ENCODE assay signal across 16 mouse cellular contexts in the genomic region with DNA sequence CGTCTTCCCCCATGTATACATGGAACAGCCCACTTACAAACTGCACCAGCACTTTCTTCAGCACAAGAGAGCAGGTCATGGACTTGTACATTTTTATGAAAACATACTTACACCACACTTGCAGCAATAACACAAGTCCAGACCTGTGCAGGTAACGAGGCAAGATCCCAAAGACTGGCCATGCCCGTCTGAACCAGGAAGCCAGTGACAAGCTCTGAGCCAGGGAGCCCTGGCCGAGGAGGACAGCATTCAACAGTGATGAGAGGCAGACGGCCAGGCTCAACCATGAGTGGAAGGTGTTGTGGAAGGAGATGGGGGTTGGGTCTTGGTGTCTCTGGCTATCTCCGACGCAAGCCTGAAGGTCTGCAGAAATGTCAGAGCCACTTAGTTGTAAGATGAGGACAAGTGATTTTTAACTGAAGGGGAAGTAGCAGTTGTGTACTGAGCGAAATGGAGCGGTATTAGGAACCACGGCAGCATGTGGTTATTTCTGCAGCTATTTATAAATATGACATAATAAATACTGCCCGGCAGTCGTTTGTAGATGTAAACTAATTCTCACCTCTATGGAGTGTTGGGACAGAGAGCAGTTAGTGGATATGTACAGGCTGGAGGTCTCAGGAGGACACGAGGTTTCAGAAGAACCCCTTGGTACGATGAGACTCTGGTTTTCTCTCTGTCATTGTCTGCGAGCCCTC. TPM values are rescaled to one million over a fixed set of nuclear protein-coding genes. Genes with fewer than 3 reads are reported as not detected.
DNase-seq lines count a peak whose midpoint lies in the region; ATAC-seq and TF ChIP-seq lines count a peak whose summit lies in the region.
"Had no signal": no experiment of that assay in that cellular context is flagged by ENCODE, and none has a peak within 500 bp of the region (broad histone marks: within the 10 kb centered on the region; RNA-seq: fewer than 3 reads in every experiment).

No protein-coding gene starts in this region.

- peak overlapping the region; percentile 17; the same call in 1 of the 2 replicates for H3K27ac ChIP-seq in liver, adult 2 months (replicated peaks; ENCODE audit: insufficient read depth, low read depth, low read length)
- H3K27ac ChIP-seq in liver, embryonic 13.5 days = peak overlapping the region; percentile 57
- H3K27ac ChIP-seq in small intestine, adult 2 months (ENCODE audit: insufficient read depth, low read depth, low read length) = 0 out of 2 replicates have a peak overlapping the region, but pooled peaks have one; percentile 4
- no peak overlapping the region for H3K27ac ChIP-seq in hindbrain, embryonic 16.5 days (ENCODE audit: low read depth, low read length)
- H3K27ac ChIP-seq: limb, embryonic 10.5 days; neural tube, embryonic 12.5 days had no signal

- WGBS in liver, adult 2 months = 40% methylated on average over 15 of the region's 15 CpGs
- 35% methylated on average over 15 of the region's 15 CpGs for WGBS in liver, embryonic 13.5 days (ENCODE audit: insufficient replicate concordance)
- 77% methylated on average over 15 of the region's 15 CpGs for WGBS in small intestine, adult 2 months
- 89% methylated on average over 15 of the region's 15 CpGs for WGBS in hindbrain, embryonic 16.5 days

- H3K27me3 ChIP-seq in liver, adult 2 months (ENCODE audit: control insufficient read depth, insufficient read depth, low read length) = no peaks in the 10 kb centered on the region
- H3K27me3 ChIP-seq in liver, embryonic 13.5 days = no peaks in the 10 kb centered on the region
- no peaks in the 10 kb centered on the region for H3K27me3 ChIP-seq in small intestine, adult 2 months (ENCODE audit: control insufficient read depth, insufficient read depth, low read length)
- no peaks in the 10 kb centered on the region; the same call in 1 of the 2 replicates for H3K27me3 ChIP-seq in hindbrain, embryonic 16.5 days (replicated peaks; ENCODE audit: control insufficient read depth, insufficient read depth, low read length)
- H3K27me3 ChIP-seq: neural tube, embryonic 12.5 days had no signal

- TF ChIP-seq POLR2A in liver, adult 2 months (IDR thresholded peaks at IDR 0.05; ENCODE audit: extremely low read depth, insufficient read depth, low read length) = no peak
- TF ChIP-seq POLR2A in small intestine, adult 2 months (IDR thresholded peaks at IDR 0.05; ENCODE audit: low read depth, low read length) = no peak

- peak; percentile 41 for ATAC-seq in common myeloid progenitor, adult 5-6 weeks (replicated peaks; ENCODE audit: low read depth, poor library complexity, severe bottlenecking)
- no peak for ATAC-seq in liver, embryonic 13.5 days (ENCODE audit: low read depth)
- ATAC-seq in hindbrain, embryonic 16.5 days = no peak
- ATAC-seq: intestine, embryonic 16.5 days had no signal

- peaks cover 15% of the 10 kb centered on the region; the same call in 1 of the 2 replicates for H3K79me2 ChIP-seq in liver, adult 2 months (ENCODE audit: control insufficient read depth, insufficient read depth, low read length)

- no peak overlapping the region for H3K4me3 ChIP-seq in liver, adult 2 months (ENCODE audit: insufficient read depth, low read depth, low read length)
- H3K4me3 ChIP-seq in liver, embryonic 13.5 days (replicated peaks) = no peak overlapping the region
- H3K4me3 ChIP-seq in small intestine, adult 2 months (ENCODE audit: low read depth, low read length) = no peak overlapping the region
- H3K4me3 ChIP-seq in hindbrain, embryonic 16.5 days (ENCODE audit: low read length) = no peak overlapping the region
- H3K4me3 ChIP-seq: limb, embryonic 10.5 days; neural tube, embryonic 12.5 days had no signal

- H3K9ac ChIP-seq in liver, adult 2 months (ENCODE audit: low read depth, low read length) = peak overlapping the region; percentile 9
- peak overlapping the region; percentile 1; the same call in 1 of the 2 replicates for H3K9ac ChIP-seq in liver, embryonic 13.5 days
- no peak overlapping the region for H3K9ac ChIP-seq in hindbrain, embryonic 16.5 days (ENCODE audit: low read depth, low read length)
- H3K9ac ChIP-seq: neural tube, embryonic 12.5 days had no signal

- peak overlapping the region; percentile 33 for H3K4me2 ChIP-seq in liver, embryonic 13.5 days
- no peak overlapping the region for H3K4me2 ChIP-seq in hindbrain, embryonic 16.5 days (ENCODE audit: low read length)
- H3K4me2 ChIP-seq: neural tube, embryonic 12.5 days had no signal

- H3K36me3 ChIP-seq in liver, adult 2 months (ENCODE audit: control insufficient read depth, insufficient read depth, low read length) = peaks cover 74% of the 10 kb centered on the region
- H3K36me3 ChIP-seq in liver, embryonic 13.5 days = peaks cover 50% of the 10 kb centered on the region
- H3K36me3 ChIP-seq in small intestine, adult 2 months (ENCODE audit: control insufficient read depth, insufficient read depth, low read length) = peaks cover 11% of the 10 kb centered on the region; the same call in 1 of the 2 replicates
- no peaks in the 10 kb centered on the region for H3K36me3 ChIP-seq in hindbrain, embryonic 16.5 days (ENCODE audit: control insufficient read depth, insufficient read depth, low read length)
- H3K36me3 ChIP-seq: limb, embryonic 10.5 days; neural tube, embryonic 12.5 days had no signal

- no peaks in the 10 kb centered on the region for H3K9me3 ChIP-seq in liver, embryonic 13.5 days (replicated peaks)
- no peaks in the 10 kb centered on the region for H3K9me3 ChIP-seq in hindbrain, embryonic 16.5 days (ENCODE audit: control insufficient read depth, low read length)
- H3K9me3 ChIP-seq: limb, embryonic 10.5 days; neural tube, embryonic 12.5 days had no signal

- peaks cover 60% of the 10 kb centered on the region for H3K4me1 ChIP-seq in liver, adult 2 months (ENCODE audit: control insufficient read depth, insufficient read depth, low read length)
- H3K4me1 ChIP-seq in liver, embryonic 13.5 days (replicated peaks) = peaks cover 83% of the 10 kb centered on the region
- H3K4me1 ChIP-seq in small intestine, adult 2 months (ENCODE audit: control insufficient read depth, insufficient read depth, insufficient read length, low read length) = peaks cover 1% of the 10 kb centered on the region; the same call in 1 of the 2 replicates
- H3K4me1 ChIP-seq in hindbrain, embryonic 16.5 days (ENCODE audit: control insufficient read depth, insufficient read depth, low read depth, low read length) = no peaks in the 10 kb centered on the region

- no peak for TF ChIP-seq CTCF in liver, adult 2 months (IDR thresholded peaks at IDR 0.05; ENCODE audit: low read depth, low read length)
- TF ChIP-seq CTCF in small intestine, adult 2 months (IDR thresholded peaks at IDR 0.05; ENCODE audit: extremely low read depth, insufficient read length, insufficient replicate concordance, low read depth, low read length) = no peak

- no peak for DNase-seq in liver, adult 2 months (ENCODE audit: extremely low read depth, low read depth, low spot score)
- no peak for DNase-seq in liver
- DNase-seq in liver, embryonic 13.5 days = no peak
- DNase-seq in embryo, embryonic 11 days = no peak
- DNase-seq: adrenal gland, postnatal 10 days; cerebellum, adult 11 months; kidney, postnatal 10 days; lung, postnatal 10 days; midbrain, embryonic 14.5 days; thymus, postnatal 25 days had no signal

RNA-seq across cellular contexts. Expression of a gene that starts 26.6 kb away (rescaled TPM):
- 447 and 506 TPM in 2 replicates for total RNA-seq in liver, adult 2 months (2014; rRNA removed)
- polyA plus RNA-seq in liver, adult 2 months (2012; rRNA removed) = 322 and 338 TPM in 2 replicates
- total RNA-seq in common myeloid progenitor, adult 5-6 weeks (2017) = 70.3 and 103 TPM in 2 replicates
- polyA plus RNA-seq in liver, embryonic 13.5 days (2015; fragmentation: Nextera tagmentation; extraction: Ambion mirVana) = 41.6 and 52.0 TPM in 2 replicates
- 17.6 and 23.0 TPM in 2 replicates for polyA plus RNA-seq in small intestine, adult 2 months (2012; rRNA removed)
- 19.5 and 22.1 TPM in 2 replicates for polyA plus RNA-seq in hindbrain, embryonic 16.5 days (2015; fragmentation: Nextera tagmentation; extraction: Ambion mirVana)

RNA-seq across cellular contexts. Expression of a gene that starts 54.4 kb away (rescaled TPM):
- 0.47 and 0.65 TPM in 2 replicates for total RNA-seq in liver, adult 2 months (2014; rRNA removed)
- 0.15 and 0.44 TPM in 2 replicates for polyA plus RNA-seq in liver, adult 2 months (2012; rRNA removed)
- total RNA-seq in common myeloid progenitor, adult 5-6 weeks (2017) = 56.1 and 86.5 TPM in 2 replicates
- polyA plus RNA-seq in liver, embryonic 13.5 days (2015; fragmentation: Nextera tagmentation; extraction: Ambion mirVana) = 21.6 and 25.9 TPM in 2 replicates
- polyA plus RNA-seq in small intestine, adult 2 months (2012; rRNA removed) = 1.4 and 1.5 TPM in 2 replicates
- polyA plus RNA-seq in hindbrain, embryonic 16.5 days (2015; fragmentation: Nextera tagmentation; extraction: Ambion mirVana) = 7.4 TPM in 2 replicates
